Mouse (Mus musculus) brain, embryonic 14.5 days (tissue): ENCODE data around the gene Ppbp. TPM values are rescaled to one million over a fixed set of nuclear protein-coding genes. Genes with fewer than 3 reads are reported as not detected.
A peak's percentile ranks its signal among the peaks of the same experiment; 100 is the strongest.
"Not testable (repeated sequence)": the region's sequence is repeated elsewhere in the genome, so short reads cannot be mapped to it uniquely, and the experiment has no call there.

Experiments
- DNase-seq: peaks from one replicate; pipeline ENCODE4 v3.0.0-alpha.2; 2011; ENCODE audit warnings: low read depth
- CTCF ChIP-seq: fragments of 200-500 bp; IDR thresholded peaks from 2 replicates; pipeline ENCODE4 v1.5.1; 2012; ENCODE audit warnings: inconsistent platforms, mild to moderate bottlenecking, moderate library complexity, borderline replicate concordance; ENCODE audit not compliant: insufficient read depth, insufficient read length; ENCODE audit errors: extremely low read depth
- POLR2A ChIP-seq: fragments of 200-500 bp; IDR thresholded peaks from 2 replicates; pipeline ENCODE4 v1.6.1; 2012; ENCODE audit warnings: mild to moderate bottlenecking, inconsistent platforms, borderline replicate concordance; ENCODE audit not compliant: poor library complexity, insufficient read depth, insufficient read length, severe bottlenecking; ENCODE audit errors: extremely low read depth
- polyA plus RNA-seq: library from polyadenylated mRNA; depleted of rRNA; stranded (reverse); fragments of >200 nt; gene quantifications from 2 replicates; pipeline ENCODE4 v1.2.3, GENCODE M21; 2012; rRNA removed

The Ppbp gene
- polyA plus RNA-seq, 1 experiment: 1.6 TPM

DNA sequence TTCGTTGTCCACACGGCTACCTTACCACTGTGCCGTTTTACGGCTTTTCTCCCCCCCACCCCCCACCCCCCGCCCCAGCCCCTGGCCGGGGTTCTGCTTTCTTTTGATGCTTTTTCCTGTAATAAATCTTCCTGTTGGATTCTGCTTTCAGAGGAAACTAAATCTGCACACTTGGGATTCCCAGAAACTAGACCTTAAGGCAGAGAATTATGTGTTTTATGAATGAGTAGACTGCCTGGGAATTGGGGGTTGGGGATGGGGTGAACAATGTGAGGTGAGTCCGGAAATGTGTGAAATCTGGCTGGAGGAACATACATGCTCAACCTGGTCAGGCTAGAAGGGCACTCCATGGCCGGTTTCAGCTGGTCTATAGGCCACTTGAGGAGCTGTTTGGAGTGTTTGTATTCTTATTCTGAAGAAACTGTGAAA, 21.8 kb downstream of the Ppbp start:
- DNase-seq: no peak
- TF ChIP-seq CTCF: no peak
- no peak for TF ChIP-seq POLR2A

DNA sequence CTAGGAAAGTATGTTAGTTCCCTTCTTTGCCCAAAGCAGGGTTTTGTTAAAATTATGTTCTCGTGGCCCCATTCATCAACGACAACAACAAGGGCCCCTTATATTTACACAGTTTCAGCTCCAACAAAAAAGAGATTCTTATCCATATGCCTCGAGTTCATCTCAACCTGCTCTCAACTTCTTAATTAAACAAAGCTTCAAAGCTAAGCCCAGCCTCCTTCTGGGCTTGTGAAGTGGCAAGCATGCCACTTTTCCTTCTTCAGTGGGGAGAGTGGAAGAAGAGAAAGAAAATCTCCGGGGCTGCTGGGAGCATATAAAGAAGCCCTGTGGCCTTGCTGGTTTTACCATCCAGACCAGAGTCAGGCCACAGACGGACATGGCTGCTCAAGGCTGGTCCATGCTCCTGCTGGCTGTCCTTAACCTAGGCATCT, 25.9 kb downstream of the Ppbp start, which contains the start of gene Cxcl15:
Gene Cxcl15, plus strand, starts transcription at position 340 of the 431 bp plus-strand sequence.
- no peak for TF ChIP-seq POLR2A
- TF ChIP-seq CTCF: no peak
- DNase-seq: no peak

DNA sequence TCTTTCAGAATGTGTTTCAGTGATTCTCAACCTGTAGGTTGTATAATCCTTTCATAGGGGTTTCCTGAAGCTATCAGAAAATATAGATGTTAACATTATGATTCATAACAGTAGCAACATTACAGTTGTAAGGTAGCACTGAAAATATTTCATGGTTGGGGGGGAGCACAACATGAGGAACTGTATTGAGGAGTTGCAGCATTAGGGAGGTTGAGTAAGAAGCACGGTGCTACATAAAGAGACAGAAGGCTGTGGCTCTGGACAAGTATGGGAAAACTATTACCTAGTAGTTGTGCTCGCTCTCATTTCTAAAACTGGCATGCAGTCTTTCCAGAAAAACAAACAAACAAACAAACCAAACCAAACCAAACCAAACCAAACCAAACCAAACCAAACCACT, 27.1 kb downstream of the Ppbp start:
- not testable (repeated sequence) for DNase-seq

DNA sequence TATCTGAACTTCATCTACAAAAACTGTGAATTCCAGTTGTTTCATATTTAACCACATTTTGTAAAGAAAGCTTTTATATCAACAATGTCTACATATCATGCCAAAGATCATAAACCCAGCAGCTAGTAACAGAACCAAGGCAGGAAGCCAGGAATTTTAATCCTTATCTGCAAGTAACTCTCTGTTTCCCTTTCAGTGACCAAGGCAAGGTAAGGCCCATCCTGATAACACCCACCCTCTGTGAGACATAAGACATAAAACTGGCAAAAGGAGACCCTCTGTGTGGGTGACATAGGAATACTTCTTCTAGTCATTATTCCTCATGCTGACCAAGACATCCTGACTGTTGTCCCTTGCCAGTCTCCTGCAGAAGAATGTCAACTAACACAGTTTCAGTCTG, 36.3 kb downstream of the Ppbp start:
- TF ChIP-seq CTCF (no peak), POLR2A (no peak)
- no peak for DNase-seq

DNA sequence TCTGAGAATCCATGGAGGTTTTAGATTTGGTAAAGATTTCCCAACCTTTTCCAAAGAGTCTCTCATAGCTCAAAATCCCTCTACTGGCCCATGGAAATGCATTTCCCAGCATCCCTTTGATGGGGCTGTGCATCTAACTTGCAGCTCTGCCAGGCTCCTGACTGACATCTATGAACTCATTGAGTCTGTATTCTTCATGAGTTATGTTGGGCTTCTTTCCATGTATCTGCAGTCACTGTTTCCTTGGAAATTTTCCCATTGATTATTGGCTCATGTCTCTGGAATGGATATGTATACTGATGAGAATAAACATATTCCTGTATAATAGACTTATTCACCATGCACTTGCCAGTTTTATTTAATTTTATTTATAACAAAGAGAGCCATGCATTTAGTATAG, 37.7 kb downstream of the Ppbp start:
- peak; percentile 9 for DNase-seq
- TF ChIP-seq CTCF: no peak
- TF ChIP-seq POLR2A: no peak

DNA sequence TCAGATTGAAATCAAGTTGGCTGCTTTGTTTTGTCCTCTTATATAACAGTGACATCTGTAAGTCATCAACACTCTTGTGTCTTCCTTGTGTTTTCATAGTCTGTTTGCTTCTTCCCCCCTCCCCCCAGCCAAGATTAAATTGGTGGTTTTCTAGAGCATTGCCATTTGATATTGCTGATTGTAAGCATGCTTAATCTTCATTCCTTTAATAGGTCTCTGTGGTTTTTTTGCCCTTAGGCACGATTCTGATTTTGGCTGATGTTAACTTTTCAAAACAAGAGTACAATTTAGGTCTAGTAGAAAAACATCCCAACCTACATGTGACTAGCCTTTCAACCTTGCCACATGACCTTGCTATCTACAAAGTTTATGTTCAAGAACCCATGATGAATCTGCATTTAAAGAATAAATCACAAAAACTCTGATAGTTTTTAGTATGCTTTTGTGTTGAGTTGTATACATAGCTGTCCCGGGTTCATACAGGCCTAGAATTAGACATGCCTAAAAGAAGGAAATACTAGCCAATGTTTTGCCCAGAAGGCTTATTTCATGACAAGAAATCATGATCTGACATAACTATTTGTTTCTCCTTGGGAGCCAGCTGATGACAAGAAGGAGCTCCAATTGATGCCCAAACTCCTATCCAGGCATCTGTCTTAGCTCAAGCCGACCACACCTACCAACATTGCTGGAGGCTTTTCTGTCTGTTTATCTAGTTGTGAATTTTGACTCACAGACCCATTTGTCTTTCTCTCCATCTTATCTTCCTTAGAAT, 39.0 kb downstream of the Ppbp start:
- no peak for DNase-seq
- TF ChIP-seq CTCF (no peak), POLR2A (no peak)

Other genes starting within 250 kb of the Ppbp start
- gene Afm, start 249.6 kb upstream of the Ppbp start, polyA plus RNA-seq: not detected in 2 replicates
- gene 5830473C10Rik, start 207.4 kb upstream of the Ppbp start, polyA plus RNA-seq: 0.03 and 0.04 TPM in 2 replicates
- gene Rassf6, start 127.9 kb upstream of the Ppbp start, polyA plus RNA-seq: 0.79 and 1.1 TPM in 2 replicates
- 0.04 and 0.06 TPM in 2 replicates for gene Cxcl5, start 9.2 kb upstream of the Ppbp start, polyA plus RNA-seq
- 21.4 and 26.6 TPM in 2 replicates for gene Pf4, start 3.9 kb downstream of the Ppbp start, polyA plus RNA-seq
- gene Cxcl3, start 17.6 kb downstream of the Ppbp start, polyA plus RNA-seq: 0.09 TPM in 1 of 2 replicates, not detected in the other
- not detected in 2 replicates for gene Cxcl15, start 26.0 kb downstream of the Ppbp start, polyA plus RNA-seq
- gene Cxcl1, start 122.7 kb downstream of the Ppbp start, polyA plus RNA-seq: 0.11 and 0.25 TPM in 2 replicates
- not detected in 2 replicates for gene Cxcl2, start 135.4 kb downstream of the Ppbp start, polyA plus RNA-seq
- gene Mthfd2l, start 162.6 kb downstream of the Ppbp start, polyA plus RNA-seq: 64.9 and 81.9 TPM in 2 replicates